Mouse (Mus musculus): ENCODE results near the gene Larp4b. TPM values are rescaled to one million over a fixed set of nuclear protein-coding genes. Genes with fewer than 3 reads are reported as not detected.

Larp4b gene
- polyA plus RNA-seq, 1 experiment, result 24.1 TPM

DNA sequence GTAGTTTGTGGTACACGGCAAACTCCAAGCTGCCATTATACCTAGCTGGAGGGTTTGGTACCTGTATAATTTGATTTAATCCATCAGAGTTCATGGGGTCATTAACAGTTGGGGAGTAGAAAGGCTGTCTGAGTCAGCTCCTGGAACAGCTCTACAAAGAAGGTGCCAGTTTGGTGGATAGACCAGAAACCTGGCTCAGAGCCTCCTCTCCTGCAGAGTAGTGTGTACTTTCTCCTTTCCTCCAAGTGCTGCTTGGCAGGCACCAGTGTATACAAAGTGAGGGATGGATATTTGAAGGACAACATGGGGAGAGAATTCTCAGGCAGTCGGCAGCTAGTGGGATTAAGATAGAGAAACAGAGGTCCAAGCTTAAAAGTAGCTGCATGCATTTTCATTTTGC lies 29.5 kb upstream of the Larp4b start:
- WGBS, result 94% methylated on average over 2 of the region's 2 CpGs
- Histone ChIP-seq H3K4me3 (ENCODE audit: control insufficient read depth, insufficient read depth, low read length) (no peak overlapping the region), H3K27ac (ENCODE audit: control insufficient read depth, insufficient read depth, low read length) (no peak overlapping the region), H3K4me1 (replicated peaks; ENCODE audit: control insufficient read depth, insufficient read depth, low read length) (no peaks in the 10 kb centered on the region), H3K27me3 (ENCODE audit: control insufficient read depth, insufficient read depth, low read length) (no peaks in the 10 kb centered on the region), H3K36me3 (ENCODE audit: control insufficient read depth, insufficient read depth, low read length) (no peaks in the 10 kb centered on the region)
- DNase-seq, result no peak
- no peak for TF ChIP-seq CTCF (IDR thresholded peaks at IDR 0.05; ENCODE audit: borderline replicate concordance, control insufficient read depth, extremely low read depth, insufficient read depth, low read length, poor library complexity)
- TF ChIP-seq POLR2A (IDR thresholded peaks at IDR 0.05; ENCODE audit: control insufficient read depth, extremely low read depth, insufficient read depth, low read length, poor library complexity), result no peak

DNA sequence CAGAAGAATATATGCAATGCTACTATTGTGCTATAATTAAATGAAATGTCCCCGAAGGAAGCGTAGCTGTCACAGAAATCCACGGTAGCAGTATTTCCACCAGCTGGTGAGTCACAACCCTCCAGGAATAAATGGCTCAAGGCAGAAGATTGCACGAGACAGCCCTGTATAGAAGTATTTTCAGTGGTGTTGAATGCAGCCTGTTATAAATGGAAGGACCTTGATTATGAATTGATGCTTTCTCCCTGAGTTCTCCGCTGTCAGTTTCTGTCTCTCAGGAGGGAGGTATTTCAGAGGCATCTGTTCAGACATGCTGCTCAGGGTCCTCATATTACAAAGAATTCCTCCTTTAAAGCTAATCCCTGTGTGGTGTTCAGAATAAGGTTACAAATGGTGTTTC lies 27.6 kb upstream of the Larp4b start:
- Histone ChIP-seq H3K4me3 (ENCODE audit: control insufficient read depth, insufficient read depth, low read length) (no peak overlapping the region), H3K27me3 (ENCODE audit: control insufficient read depth, insufficient read depth, low read length) (no peaks in the 10 kb centered on the region), H3K4me1 (replicated peaks; ENCODE audit: control insufficient read depth, insufficient read depth, low read length) (no peaks in the 10 kb centered on the region), H3K27ac (ENCODE audit: control insufficient read depth, insufficient read depth, low read length) (no peak overlapping the region), H3K36me3 (ENCODE audit: control insufficient read depth, insufficient read depth, low read length) (no peaks in the 10 kb centered on the region)
- DNase-seq, result no peak
- no peak for TF ChIP-seq CTCF (IDR thresholded peaks at IDR 0.05; ENCODE audit: borderline replicate concordance, control insufficient read depth, extremely low read depth, insufficient read depth, low read length, poor library complexity)
- TF ChIP-seq POLR2A (IDR thresholded peaks at IDR 0.05; ENCODE audit: control insufficient read depth, extremely low read depth, insufficient read depth, low read length, poor library complexity), result no peak
- 88% methylated on average over 5 of the region's 5 CpGs for WGBS

DNA sequence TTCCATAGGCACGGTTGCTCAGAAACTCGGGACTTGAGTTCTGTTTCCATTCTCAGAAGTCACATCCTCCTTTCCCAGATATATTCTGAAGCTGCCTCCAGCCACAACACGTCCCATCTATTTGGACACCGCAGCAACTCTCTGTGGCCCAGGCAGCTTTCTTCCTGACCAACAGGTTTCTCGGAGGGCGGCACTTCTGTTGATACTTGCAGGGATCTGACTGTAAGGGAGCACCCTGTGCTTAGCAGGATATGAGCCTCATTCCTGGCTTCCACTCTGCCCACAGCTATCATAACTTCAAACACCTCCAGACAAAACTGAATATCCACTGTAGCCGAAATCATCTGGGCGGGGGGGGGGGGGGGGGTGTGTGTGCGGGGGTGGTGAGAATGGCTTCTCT lies 22.7 kb upstream of the Larp4b start:
- TF ChIP-seq CTCF (IDR thresholded peaks at IDR 0.05; ENCODE audit: borderline replicate concordance, control insufficient read depth, extremely low read depth, insufficient read depth, low read length, poor library complexity) (no peak), POLR2A (IDR thresholded peaks at IDR 0.05; ENCODE audit: control insufficient read depth, extremely low read depth, insufficient read depth, low read length, poor library complexity) (no peak)
- H3K4me1 ChIP-seq (replicated peaks; ENCODE audit: control insufficient read depth, insufficient read depth, low read length), result no peaks in the 10 kb centered on the region
- H3K27me3 ChIP-seq (ENCODE audit: control insufficient read depth, insufficient read depth, low read length), result no peaks in the 10 kb centered on the region
- no peak for DNase-seq
- no peaks in the 10 kb centered on the region for H3K36me3 ChIP-seq (ENCODE audit: control insufficient read depth, insufficient read depth, low read length)
- WGBS, result 86% methylated on average over 9 of the region's 9 CpGs
- no peak overlapping the region for H3K27ac ChIP-seq (ENCODE audit: control insufficient read depth, insufficient read depth, low read length)
- H3K4me3 ChIP-seq (ENCODE audit: control insufficient read depth, insufficient read depth, low read length), result no peak overlapping the region

DNA sequence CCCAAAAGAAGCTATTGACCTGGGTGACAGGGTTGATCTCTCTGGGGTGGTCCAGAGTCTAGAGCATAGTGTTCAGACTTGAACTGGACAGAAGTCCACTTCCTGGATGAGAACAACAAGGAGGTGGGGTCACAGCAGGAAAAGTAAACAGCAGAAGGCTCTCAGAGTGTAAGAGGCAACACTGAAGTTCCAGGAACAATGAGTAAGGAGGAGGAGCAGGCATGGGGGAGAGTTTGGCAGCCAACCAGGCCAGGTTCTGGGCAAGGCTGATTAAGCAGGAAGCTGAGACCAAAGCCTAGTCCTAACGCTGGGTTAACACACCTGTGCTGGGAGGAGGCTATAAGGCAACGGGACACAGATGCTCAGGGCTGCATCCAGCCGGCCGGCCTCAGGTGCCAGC lies 19.9 kb upstream of the Larp4b start:
- WGBS, result 77% methylated on average over 4 of the region's 4 CpGs

DNA sequence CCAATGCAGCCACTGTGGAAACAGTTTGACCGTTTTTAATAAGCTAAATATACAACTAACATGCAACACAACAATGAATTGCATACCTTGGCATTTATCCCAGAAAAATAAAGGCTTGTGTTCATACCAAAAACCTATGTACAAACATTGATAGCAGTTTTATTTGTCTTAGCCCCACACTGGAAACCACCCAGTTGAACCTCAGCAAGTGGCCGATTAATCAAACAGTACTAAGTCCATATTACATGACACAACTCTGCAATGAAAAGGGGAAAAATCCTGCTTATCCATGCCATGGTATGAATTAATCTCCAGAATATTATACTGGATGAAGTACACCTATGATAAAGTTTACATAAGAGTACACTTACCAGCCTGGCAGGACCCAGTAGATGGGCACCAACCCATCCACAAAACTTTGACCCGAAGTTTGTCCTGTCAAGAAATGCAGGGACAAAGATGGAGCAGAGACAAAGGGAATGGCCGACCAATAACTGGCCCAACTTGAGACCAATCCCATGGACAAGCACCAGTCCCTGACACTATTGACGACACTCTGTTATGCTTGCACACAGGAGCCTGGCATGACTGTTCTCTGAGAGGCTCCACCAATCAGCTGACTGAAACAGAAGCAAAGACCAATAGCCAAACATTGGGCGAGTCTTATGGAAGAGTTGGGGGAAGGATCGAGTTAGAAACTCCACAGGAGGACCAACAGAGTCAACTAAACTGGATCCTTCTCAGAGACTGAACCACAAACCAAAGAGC lies 17.7 kb upstream of the Larp4b start:
- no peak overlapping the region for H3K27ac ChIP-seq (ENCODE audit: control insufficient read depth, insufficient read depth, low read length)
- TF ChIP-seq POLR2A (IDR thresholded peaks at IDR 0.05; ENCODE audit: control insufficient read depth, extremely low read depth, insufficient read depth, low read length, poor library complexity), result no peak
- TF ChIP-seq CTCF (IDR thresholded peaks at IDR 0.05; ENCODE audit: borderline replicate concordance, control insufficient read depth, extremely low read depth, insufficient read depth, low read length, poor library complexity), result no peak

More for the DNA sequence above, 19.9 kb upstream of the Larp4b start:
- H3K27ac ChIP-seq (ENCODE audit: control insufficient read depth, insufficient read depth, low read length), result no peak overlapping the region
- H3K4me1 ChIP-seq (replicated peaks; ENCODE audit: control insufficient read depth, insufficient read depth, low read length), result no peaks in the 10 kb centered on the region
- no peak for TF ChIP-seq POLR2A (IDR thresholded peaks at IDR 0.05; ENCODE audit: control insufficient read depth, extremely low read depth, insufficient read depth, low read length, poor library complexity)
- TF ChIP-seq CTCF (IDR thresholded peaks at IDR 0.05; ENCODE audit: borderline replicate concordance, control insufficient read depth, extremely low read depth, insufficient read depth, low read length, poor library complexity), result no peak
- H3K4me3 ChIP-seq (ENCODE audit: control insufficient read depth, insufficient read depth, low read length), result no peak overlapping the region
- H3K27me3 ChIP-seq (ENCODE audit: control insufficient read depth, insufficient read depth, low read length), result no peaks in the 10 kb centered on the region
- no peak for DNase-seq
- no peaks in the 10 kb centered on the region for H3K36me3 ChIP-seq (ENCODE audit: control insufficient read depth, insufficient read depth, low read length)

DNA sequence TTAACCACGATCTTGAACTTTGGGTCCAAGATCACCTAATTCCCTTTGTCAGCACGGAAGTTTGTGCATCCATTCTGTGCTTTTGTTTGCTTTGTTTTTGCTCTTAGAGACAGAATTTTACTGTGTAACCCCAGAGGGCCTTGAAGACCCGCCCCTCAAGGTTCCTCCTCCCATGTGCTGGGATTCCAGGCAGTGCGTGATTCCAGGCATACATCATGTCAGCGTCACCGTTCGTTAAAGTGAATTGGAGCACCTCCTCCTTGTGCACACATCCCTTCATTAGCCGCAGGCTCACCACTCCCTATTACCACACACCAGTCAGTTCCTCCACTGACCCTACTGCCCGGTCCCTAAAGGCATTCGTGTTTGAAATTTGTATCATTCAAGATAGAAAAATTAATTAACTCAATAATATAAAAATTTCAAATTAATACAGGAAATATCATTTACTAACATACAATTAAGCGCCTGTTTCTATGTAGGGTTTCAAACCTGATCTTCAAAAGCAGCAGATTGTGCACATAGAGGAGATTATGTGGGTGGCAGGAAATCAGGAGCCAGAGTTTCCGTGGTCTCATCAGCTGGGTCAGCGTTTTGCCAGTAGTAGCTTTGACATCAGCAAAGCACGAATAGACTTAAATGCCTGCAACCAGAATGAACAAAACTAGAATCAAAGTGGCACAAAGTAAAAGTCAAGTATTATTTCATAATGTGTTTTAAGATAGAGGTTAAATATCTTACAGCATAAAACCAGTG lies 11.4 kb upstream of the Larp4b start:
- Histone ChIP-seq H3K27me3 (ENCODE audit: control insufficient read depth, insufficient read depth, low read length) (no peaks in the 10 kb centered on the region), H3K27ac (ENCODE audit: control insufficient read depth, insufficient read depth, low read length) (no peak overlapping the region), H3K4me3 (ENCODE audit: control insufficient read depth, insufficient read depth, low read length) (no peak overlapping the region), H3K4me1 (replicated peaks; ENCODE audit: control insufficient read depth, insufficient read depth, low read length) (no peaks in the 10 kb centered on the region), H3K36me3 (ENCODE audit: control insufficient read depth, insufficient read depth, low read length) (no peaks in the 10 kb centered on the region)
- 85% methylated on average over 14 of the region's 14 CpGs for WGBS
- TF ChIP-seq POLR2A (IDR thresholded peaks at IDR 0.05; ENCODE audit: control insufficient read depth, extremely low read depth, insufficient read depth, low read length, poor library complexity), result no peak
- TF ChIP-seq CTCF (IDR thresholded peaks at IDR 0.05; ENCODE audit: borderline replicate concordance, control insufficient read depth, extremely low read depth, insufficient read depth, low read length, poor library complexity), result no peak
- DNase-seq, result no peak

More for the DNA sequence above, 17.7 kb upstream of the Larp4b start:
- 95% methylated on average over 7 of the region's 7 CpGs for WGBS
- no peaks in the 10 kb centered on the region for H3K4me1 ChIP-seq (replicated peaks; ENCODE audit: control insufficient read depth, insufficient read depth, low read length)
- DNase-seq, result no peak
- no peaks in the 10 kb centered on the region for H3K36me3 ChIP-seq (ENCODE audit: control insufficient read depth, insufficient read depth, low read length)
- no peak overlapping the region for H3K4me3 ChIP-seq (ENCODE audit: control insufficient read depth, insufficient read depth, low read length)
- H3K27me3 ChIP-seq (ENCODE audit: control insufficient read depth, insufficient read depth, low read length), result no peaks in the 10 kb centered on the region

Data from thymus, adult 2 months (tissue).